In genomic region chr12:25344354-25344753, GRCm38 (mm10) we compare ENCODE assay signal across 17 mouse cellular contexts.
DNase-seq lines count a peak whose midpoint lies in the region; ATAC-seq lines count a peak whose summit lies in the region.
"Had no signal": no experiment of that assay in that cellular context is flagged by ENCODE, and none has a peak within 500 bp of the region (broad histone marks: within the 10 kb centered on the region; RNA-seq: fewer than 3 reads in every experiment).

No protein-coding gene starts in this region.

- no peak overlapping the region for H3K4me2 ChIP-seq in forebrain, embryonic 14.5 days (ENCODE audit: low read length)
- no peak overlapping the region for H3K4me2 ChIP-seq in forebrain, embryonic 11.5 days (ENCODE audit: low read depth, low read length, severe bottlenecking)
- H3K4me2 ChIP-seq in neural tube, embryonic 11.5 days (ENCODE audit: low read depth), result no peak overlapping the region
- H3K4me2 ChIP-seq: midbrain, embryonic 12.5 days had no signal

- no peak for ATAC-seq in forebrain, embryonic 14.5 days
- ATAC-seq in forebrain, embryonic 11.5 days (replicated peaks; ENCODE audit: low FRiP score), result no peak
- ATAC-seq in neural tube, embryonic 11.5 days (ENCODE audit: insufficient read depth, low FRiP score, low TSS enrichment), result no peak
- no peak for ATAC-seq in erythroid progenitor cell, adult 5-6 weeks (replicated peaks; ENCODE audit: low FRiP score, poor library complexity, severe bottlenecking)
- ATAC-seq: intestine, embryonic 16.5 days had no signal

- no peaks in the 10 kb centered on the region; the same call in 1 of the 2 replicates for H3K4me1 ChIP-seq in forebrain, embryonic 14.5 days (ENCODE audit: control insufficient read depth, insufficient read depth, low read length)
- H3K4me1 ChIP-seq in forebrain, embryonic 11.5 days (replicated peaks; ENCODE audit: control insufficient read depth, insufficient read depth, low read length), result no peaks in the 10 kb centered on the region
- no peaks in the 10 kb centered on the region for H3K4me1 ChIP-seq in neural tube, embryonic 11.5 days (ENCODE audit: control insufficient read depth, insufficient read depth, low read length)
- H3K4me1 ChIP-seq: embryonic facial prominence, embryonic 10.5 days; limb, embryonic 10.5 days; midbrain, embryonic 12.5 days had no signal

- DNase-seq in forebrain, embryonic 14.5 days (ENCODE audit: low spot score), result peak; percentile 20
- DNase-seq in forebrain, embryonic 11.5 days (ENCODE audit: low spot score), result no peak
- peak; percentile 19 for DNase-seq in neural tube, embryonic 11.5 days (ENCODE audit: low spot score)
- no peak for DNase-seq in neural tube, embryonic 10.5 days (ENCODE audit: extremely low spot score, low spot score)
- peak; percentile 27 to 70 for DNase-seq in left cerebral cortex, postnatal 25 days (ENCODE audit: low spot score in 2 of 2)
- DNase-seq in adrenal gland, adult (ENCODE audit: inconsistent age in 2 of 2, low spot score in 1 of 2), result no peak
- DNase-seq in lung, postnatal 36 days, result no peak
- DNase-seq: heart, adult 18-20 months; kidney, postnatal 14 days; spleen, adult 18-20 months; thymus, postnatal 14 days had no signal

- intact Hi-C loops in left cerebral cortex, postnatal 25 days (cut with DNase I), result no loop called here

- no peaks in the 10 kb centered on the region for H3K36me3 ChIP-seq in forebrain, embryonic 14.5 days (ENCODE audit: control insufficient read depth, insufficient read depth, low read length)
- no peaks in the 10 kb centered on the region for H3K36me3 ChIP-seq in forebrain, embryonic 11.5 days (ENCODE audit: control insufficient read depth, insufficient read depth, low read length)
- no peaks in the 10 kb centered on the region for H3K36me3 ChIP-seq in neural tube, embryonic 11.5 days (ENCODE audit: control insufficient read depth, insufficient read depth, low read length)
- H3K36me3 ChIP-seq: embryonic facial prominence, embryonic 10.5 days; limb, embryonic 10.5 days; midbrain, embryonic 12.5 days had no signal

- no peak overlapping the region for H3K27ac ChIP-seq in forebrain, embryonic 14.5 days (ENCODE audit: low read depth, low read length)
- no peak overlapping the region for H3K27ac ChIP-seq in forebrain, embryonic 11.5 days (ENCODE audit: low read depth, low read length)
- H3K27ac ChIP-seq in neural tube, embryonic 11.5 days (ENCODE audit: low read depth, low read length), result no peak overlapping the region
- H3K27ac ChIP-seq: embryonic facial prominence, embryonic 10.5 days; limb, embryonic 10.5 days; liver, embryonic 14.5 days; midbrain, embryonic 12.5 days had no signal

- WGBS in forebrain, embryonic 14.5 days, result 77% methylated on average over 17 of the region's 17 CpGs
- 88% methylated on average over 17 of the region's 17 CpGs for WGBS in forebrain, embryonic 11.5 days
- WGBS in neural tube, embryonic 11.5 days, result 82% methylated on average over 17 of the region's 17 CpGs

- no peaks in the 10 kb centered on the region for H3K9me3 ChIP-seq in forebrain, embryonic 14.5 days (replicated peaks; ENCODE audit: control insufficient read depth, low read length)
- H3K9me3 ChIP-seq in forebrain, embryonic 11.5 days (ENCODE audit: control insufficient read depth, low read length), result no peaks in the 10 kb centered on the region
- H3K9me3 ChIP-seq in neural tube, embryonic 11.5 days (ENCODE audit: control insufficient read depth, low read length), result no peaks in the 10 kb centered on the region
- H3K9me3 ChIP-seq: embryonic facial prominence, embryonic 10.5 days; limb, embryonic 10.5 days; midbrain, embryonic 12.5 days had no signal

- H3K4me3 ChIP-seq in forebrain, embryonic 14.5 days (ENCODE audit: low read depth, low read length), result no peak overlapping the region
- H3K4me3 ChIP-seq in forebrain, embryonic 11.5 days (ENCODE audit: low read depth, low read length), result no peak overlapping the region
- no peak overlapping the region for H3K4me3 ChIP-seq in neural tube, embryonic 11.5 days (ENCODE audit: low read depth, low read length)
- H3K4me3 ChIP-seq: embryonic facial prominence, embryonic 10.5 days; limb, embryonic 10.5 days; midbrain, embryonic 12.5 days had no signal

- no peak overlapping the region for H3K9ac ChIP-seq in forebrain, embryonic 14.5 days (ENCODE audit: low read length)
- no peak overlapping the region for H3K9ac ChIP-seq in forebrain, embryonic 11.5 days (ENCODE audit: low read length)
- H3K9ac ChIP-seq in neural tube, embryonic 11.5 days (ENCODE audit: low read length), result no peak overlapping the region
- H3K9ac ChIP-seq: liver, embryonic 14.5 days; midbrain, embryonic 12.5 days had no signal

- H3K27me3 ChIP-seq in forebrain, embryonic 14.5 days (replicated peaks; ENCODE audit: control insufficient read depth, insufficient read depth, low read length), result no peaks in the 10 kb centered on the region
- H3K27me3 ChIP-seq in forebrain, embryonic 11.5 days (ENCODE audit: control insufficient read depth, insufficient read depth, low read length), result no peaks in the 10 kb centered on the region
- no peaks in the 10 kb centered on the region for H3K27me3 ChIP-seq in neural tube, embryonic 11.5 days (ENCODE audit: control insufficient read depth, insufficient read depth, low read length)
- H3K27me3 ChIP-seq: midbrain, embryonic 12.5 days had no signal

Comparison
In these comparisons a context has a peak if more than half of its experiments do, and no peak if none do; other contexts are left out.
1. DNase-seq: peak in forebrain, embryonic 14.5 days (single experiment), neural tube, embryonic 11.5 days (single experiment) and left cerebral cortex, postnatal 25 days (2 of 2); none in forebrain, embryonic 11.5 days (single experiment), neural tube, embryonic 10.5 days (single experiment), adrenal gland, adult (0 of 2) and lung, postnatal 36 days (single experiment).